Mouse (Mus musculus): ENCODE measurements around the gene Bace2. TPM values are rescaled to one million over a fixed set of nuclear protein-coding genes. Genes with fewer than 3 reads are reported as not detected.

Gene Bace2
- polyA plus RNA-seq (2016; fragmentation: Nextera tagmentation; extraction: Ambion mirVana): 4.7 and 4.8 TPM in 2 replicates

- Histone ChIP-seq H3K4me2 (replicated peaks) (peak within 1 kb of the TSS; percentile 100), H3K9me3 (no peaks in the 10 kb centered on the region), H3K27me3 (replicated peaks) (peaks cover 33% of the 10 kb centered on the region), H3K36me3 (no peaks in the 10 kb centered on the region), H3K4me3 (peak within 1 kb of the TSS; percentile 51), H3K4me1 (peaks cover 18% of the 10 kb centered on the region), H3K27ac (no peak within 1 kb of the TSS), H3K9ac (peak within 1 kb of the TSS; percentile 53)
- WGBS: under 1% methylated on average over 58 of the region's 58 CpGs
- ATAC-seq (ENCODE audit: low FRiP score, low read depth): peak; percentile 83
Observed at GRCm38 (mm10) chr16:97356499-97357187, at the start of gene Bace2. Gene Bace2 (plus strand): TSS chr16:97356742.

DNA sequence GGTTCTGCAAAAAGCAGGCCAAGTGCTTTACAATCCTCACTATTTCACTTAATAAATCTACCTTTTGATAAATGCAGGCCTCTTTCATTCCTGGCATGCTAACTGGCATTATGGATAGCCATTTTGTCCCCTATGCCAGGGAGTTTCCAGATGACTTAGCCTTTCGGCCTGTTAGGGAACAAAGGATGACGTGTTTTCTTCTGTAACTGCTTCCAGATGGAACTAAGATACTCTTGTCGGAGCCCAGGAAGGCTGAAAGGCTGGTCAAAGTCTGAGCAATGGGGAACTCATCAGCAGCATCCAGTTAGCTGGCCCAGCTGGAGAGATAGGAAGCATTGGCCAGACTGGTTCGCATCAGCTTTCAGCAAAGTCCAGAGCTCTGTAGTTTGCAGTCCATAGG lies 48.9 kb upstream of the Bace2 start:
- 62% methylated on average over 4 of the region's 4 CpGs for WGBS
- no peaks in the 10 kb centered on the region for H3K9me3 ChIP-seq
- no peaks in the 10 kb centered on the region for H3K36me3 ChIP-seq
- H3K9ac ChIP-seq: no peak overlapping the region
- no peak overlapping the region for H3K4me2 ChIP-seq (replicated peaks)
- no peaks in the 10 kb centered on the region for H3K27me3 ChIP-seq (replicated peaks)
- no peak for ATAC-seq (ENCODE audit: low FRiP score, low read depth)
- no peaks in the 10 kb centered on the region for H3K4me1 ChIP-seq
- no peak overlapping the region for H3K4me3 ChIP-seq
- no peak overlapping the region for H3K27ac ChIP-seq

DNA sequence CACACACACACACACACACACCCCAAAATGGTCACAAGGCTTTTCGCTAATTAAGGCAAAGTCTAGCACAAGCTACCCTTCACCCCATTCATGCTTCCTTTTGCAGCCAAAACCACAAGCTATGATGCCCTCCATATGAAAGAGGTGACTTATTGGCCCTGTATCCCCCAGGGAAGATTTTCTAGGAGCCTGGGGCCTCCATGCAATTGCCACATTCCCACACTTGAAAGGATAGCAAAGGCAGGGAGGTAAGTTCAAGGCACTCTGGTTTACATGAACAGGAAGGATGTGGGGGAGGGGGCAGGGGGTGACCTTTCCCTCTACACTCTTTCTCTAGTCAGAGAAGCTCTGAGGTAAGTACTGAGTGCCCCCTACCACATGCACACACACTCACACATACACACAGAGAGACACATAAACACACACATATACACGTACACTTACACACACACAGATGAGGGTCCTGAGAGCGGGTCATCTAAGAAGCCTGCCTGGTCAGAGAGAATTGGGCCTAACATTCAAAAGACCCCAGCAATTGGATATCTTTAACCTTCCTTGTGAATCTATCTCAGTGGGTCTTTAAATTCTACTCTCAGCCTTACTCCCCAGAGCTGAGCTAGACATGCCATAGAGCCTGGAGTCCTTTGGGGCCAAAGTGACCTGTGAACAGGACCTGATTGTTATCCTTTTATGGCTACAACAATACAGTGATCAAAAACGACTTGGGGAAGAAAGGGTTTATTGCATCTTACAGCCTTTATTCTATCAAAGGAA lies 46.6 kb upstream of the Bace2 start:
- Histone ChIP-seq H3K9ac (no peak overlapping the region), H3K27ac (no peak overlapping the region), H3K4me1 (no peaks in the 10 kb centered on the region), H3K9me3 (no peaks in the 10 kb centered on the region), H3K4me2 (replicated peaks) (no peak overlapping the region), H3K27me3 (replicated peaks) (no peaks in the 10 kb centered on the region), H3K4me3 (no peak overlapping the region), H3K36me3 (no peaks in the 10 kb centered on the region)
- 53% methylated on average over 4 of the region's 4 CpGs for WGBS
- no peak for ATAC-seq (ENCODE audit: low FRiP score, low read depth)

DNA sequence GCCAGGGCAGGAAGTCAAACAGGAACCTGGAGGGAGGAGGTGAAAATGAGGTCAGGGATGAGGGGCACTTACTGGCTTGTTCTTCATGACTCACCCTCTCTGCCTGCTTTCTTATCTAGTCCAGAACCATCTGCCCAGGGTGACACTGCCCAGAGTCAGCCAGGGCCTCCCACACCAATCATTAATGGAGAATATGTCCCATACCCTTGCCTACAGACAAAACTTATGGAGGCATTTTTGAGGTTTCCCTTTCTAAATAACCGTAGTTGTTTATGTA lies 46.0 kb upstream of the Bace2 start:
- Histone ChIP-seq H3K4me2 (replicated peaks) (no peak overlapping the region), H3K36me3 (no peaks in the 10 kb centered on the region), H3K27ac (no peak overlapping the region), H3K4me3 (no peak overlapping the region), H3K4me1 (no peaks in the 10 kb centered on the region), H3K9me3 (no peaks in the 10 kb centered on the region), H3K9ac (no peak overlapping the region), H3K27me3 (replicated peaks) (no peaks in the 10 kb centered on the region)
- 79% methylated on average over 1 of the region's 1 CpGs for WGBS
- no peak for ATAC-seq (ENCODE audit: low FRiP score, low read depth)

DNA sequence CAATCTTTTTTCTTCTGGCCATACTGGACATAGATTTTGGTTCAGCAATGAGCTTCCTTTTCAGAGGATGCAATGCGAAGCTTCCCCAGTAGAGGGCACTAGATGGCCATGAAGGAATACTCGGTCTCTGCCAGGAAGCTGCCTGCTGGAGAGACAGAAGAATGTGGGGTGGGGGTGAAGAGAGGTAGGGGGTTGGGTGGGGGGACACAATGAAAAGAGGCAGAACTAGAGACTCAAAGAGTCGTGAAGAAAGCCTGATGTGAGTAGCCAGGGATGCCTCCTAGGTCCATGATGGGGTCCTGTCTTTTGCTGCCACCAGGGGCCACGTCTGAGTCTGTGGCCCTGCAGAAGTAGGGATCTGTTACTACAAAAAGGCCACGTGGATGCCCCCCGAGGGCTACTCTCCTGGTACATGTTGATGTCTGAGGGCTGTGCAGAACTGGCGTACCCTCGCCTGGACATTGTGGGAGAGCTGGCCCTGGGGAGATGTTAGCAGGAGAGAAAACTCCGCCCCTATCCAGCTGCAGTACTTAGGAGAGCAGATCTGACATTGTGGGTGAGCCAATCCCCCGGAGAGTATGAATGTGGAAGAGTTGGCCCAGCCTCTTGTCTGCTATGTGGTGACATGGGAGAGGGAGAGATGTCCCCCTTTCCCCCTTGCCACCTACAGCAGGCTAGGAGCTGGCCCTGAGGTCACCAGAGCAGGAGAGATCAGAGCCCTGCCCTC lies 43.4 kb upstream of the Bace2 start:
- Histone ChIP-seq H3K27me3 (replicated peaks) (no peaks in the 10 kb centered on the region), H3K27ac (no peak overlapping the region)
- peak; percentile 74 for ATAC-seq (ENCODE audit: low FRiP score, low read depth)

DNA sequence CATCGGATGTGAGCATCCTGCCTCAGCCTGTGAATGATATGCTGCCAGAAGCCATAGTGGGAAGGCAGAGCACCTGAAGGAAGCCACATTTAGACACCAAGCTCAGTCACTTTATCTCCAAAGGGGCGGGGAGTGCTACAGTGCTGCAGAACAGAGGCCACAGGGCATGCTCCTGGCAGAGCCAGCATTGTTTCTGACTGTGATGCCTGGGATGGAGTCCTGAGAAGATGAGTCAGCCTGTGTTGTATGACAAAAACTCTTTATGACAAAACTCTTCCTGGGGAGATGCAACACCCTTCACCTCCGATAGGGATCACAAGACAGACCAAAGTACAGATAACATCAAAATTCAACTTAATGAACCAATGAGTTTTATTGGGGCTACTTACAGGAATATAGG lies 35.0 kb upstream of the Bace2 start:
- 86% methylated on average over 3 of the region's 3 CpGs for WGBS

More for the DNA sequence above, 43.4 kb upstream of the Bace2 start:
- no peak overlapping the region for H3K4me3 ChIP-seq
- H3K36me3 ChIP-seq: no peaks in the 10 kb centered on the region
- no peak overlapping the region for H3K4me2 ChIP-seq (replicated peaks)
- WGBS: 32% methylated on average over 10 of the region's 10 CpGs
- H3K9ac ChIP-seq: no peak overlapping the region
- no peaks in the 10 kb centered on the region for H3K4me1 ChIP-seq
- no peaks in the 10 kb centered on the region for H3K9me3 ChIP-seq

GRCm38 (mm10) chr16:97322604-97323003 lies 33.9 kb upstream of the Bace2 start:
- Histone ChIP-seq H3K4me2 (replicated peaks) (no peak overlapping the region), H3K4me3 (no peak overlapping the region), H3K27ac (no peak overlapping the region), H3K4me1 (no peaks in the 10 kb centered on the region), H3K9ac (no peak overlapping the region), H3K9me3 (no peaks in the 10 kb centered on the region), H3K36me3 (no peaks in the 10 kb centered on the region), H3K27me3 (replicated peaks) (no peaks in the 10 kb centered on the region)
- ATAC-seq (ENCODE audit: low FRiP score, low read depth): 0 out of 2 replicates have a peak, but pooled peaks have one; percentile 48

More for the DNA sequence above, 35.0 kb upstream of the Bace2 start:
- no peaks in the 10 kb centered on the region for H3K36me3 ChIP-seq
- H3K27ac ChIP-seq: no peak overlapping the region
- ATAC-seq (ENCODE audit: low FRiP score, low read depth): no peak
- no peaks in the 10 kb centered on the region for H3K27me3 ChIP-seq (replicated peaks)
- no peaks in the 10 kb centered on the region for H3K9me3 ChIP-seq
- H3K4me1 ChIP-seq: no peaks in the 10 kb centered on the region
- H3K4me2 ChIP-seq (replicated peaks): no peak overlapping the region
- no peak overlapping the region for H3K4me3 ChIP-seq
- H3K9ac ChIP-seq: no peak overlapping the region

GRCm38 (mm10) chr16:97325975-97326374 lies 30.6 kb upstream of the Bace2 start:
- H3K9me3 ChIP-seq: no peaks in the 10 kb centered on the region
- H3K4me2 ChIP-seq (replicated peaks): no peak overlapping the region
- WGBS: 41% methylated on average over 8 of the region's 8 CpGs
- H3K27ac ChIP-seq: no peak overlapping the region
- ATAC-seq (ENCODE audit: low FRiP score, low read depth): no peak
- no peak overlapping the region for H3K4me3 ChIP-seq
- H3K27me3 ChIP-seq (replicated peaks): no peaks in the 10 kb centered on the region
- no peaks in the 10 kb centered on the region for H3K4me1 ChIP-seq
- H3K36me3 ChIP-seq: no peaks in the 10 kb centered on the region
- H3K9ac ChIP-seq: no peak overlapping the region

GRCm38 (mm10) chr16:97328602-97329001 lies 27.9 kb upstream of the Bace2 start:
- no peak overlapping the region for H3K4me2 ChIP-seq (replicated peaks)
- no peaks in the 10 kb centered on the region for H3K4me1 ChIP-seq
- no peak overlapping the region for H3K4me3 ChIP-seq
- 98% methylated on average over 2 of the region's 2 CpGs for WGBS
- no peak overlapping the region for H3K9ac ChIP-seq
- H3K9me3 ChIP-seq: no peaks in the 10 kb centered on the region
- H3K27me3 ChIP-seq (replicated peaks): no peaks in the 10 kb centered on the region
- H3K27ac ChIP-seq: no peak overlapping the region
- H3K36me3 ChIP-seq: no peaks in the 10 kb centered on the region
- no peak for ATAC-seq (ENCODE audit: low FRiP score, low read depth)

- no peaks in the 10 kb centered on the region for H3K9me3 ChIP-seq
Observed at GRCm38 (mm10) chr16:97353013-97353412, 3.5 kb upstream of the Bace2 start.

GRCm38 (mm10) chr16:97354632-97355031 lies 1.9 kb upstream of the Bace2 start:
- no peak overlapping the region for H3K27ac ChIP-seq
- no peaks in the 10 kb centered on the region for H3K9me3 ChIP-seq
- no peak overlapping the region for H3K4me3 ChIP-seq
- H3K27me3 ChIP-seq (replicated peaks): peaks cover 33% of the 10 kb centered on the region
- no peak overlapping the region for H3K9ac ChIP-seq
- ATAC-seq (ENCODE audit: low FRiP score, low read depth): no peak
- peaks cover 18% of the 10 kb centered on the region for H3K4me1 ChIP-seq
- H3K4me2 ChIP-seq (replicated peaks): no peak overlapping the region
- no peaks in the 10 kb centered on the region for H3K36me3 ChIP-seq
- WGBS: 64% methylated on average over 2 of the region's 2 CpGs

More at GRCm38 (mm10) chr16:97353013-97353412, 3.5 kb upstream of the Bace2 start:
- ATAC-seq (ENCODE audit: low FRiP score, low read depth): no peak
- H3K9ac ChIP-seq: no peak overlapping the region
- no peak overlapping the region for H3K27ac ChIP-seq
- H3K4me2 ChIP-seq (replicated peaks): no peak overlapping the region
- no peaks in the 10 kb centered on the region for H3K36me3 ChIP-seq
- 84% methylated on average over 2 of the region's 2 CpGs for WGBS
- peaks cover 23% of the 10 kb centered on the region for H3K27me3 ChIP-seq (replicated peaks)
- peaks cover 18% of the 10 kb centered on the region for H3K4me1 ChIP-seq
- no peak overlapping the region for H3K4me3 ChIP-seq

- Histone ChIP-seq H3K9ac (peak overlapping the region; percentile 53), H3K27me3 (replicated peaks) (peaks cover 33% of the 10 kb centered on the region), H3K36me3 (no peaks in the 10 kb centered on the region), H3K4me3 (peak overlapping the region; percentile 51), H3K27ac (no peak overlapping the region), H3K4me2 (replicated peaks) (peak overlapping the region; percentile 100), H3K4me1 (peaks cover 18% of the 10 kb centered on the region), H3K9me3 (no peaks in the 10 kb centered on the region)
- peak; percentile 65 for ATAC-seq (ENCODE audit: low FRiP score, low read depth)
- under 1% methylated on average over 25 of the region's 25 CpGs for WGBS
Observed at GRCm38 (mm10) chr16:97357188-97357821, 763 bp downstream of the Bace2 start.
